Mouse (Mus musculus) liver, postnatal 0 days (tissue): ENCODE results near the gene Gm853.

Experiments used
- CTCF ChIP-seq: sonication (generic); IDR thresholded peaks from 2 replicates; pipeline ENCODE4 v1.5.1; 2016; ENCODE audit warnings: antibody characterized with exemption, low read depth
- EP300 ChIP-seq: IDR thresholded peaks from 2 replicates; pipeline ENCODE4 v1.6.1; 2016; ENCODE audit warnings: antibody characterized with exemption, low read depth, mild to moderate bottlenecking

DNA sequence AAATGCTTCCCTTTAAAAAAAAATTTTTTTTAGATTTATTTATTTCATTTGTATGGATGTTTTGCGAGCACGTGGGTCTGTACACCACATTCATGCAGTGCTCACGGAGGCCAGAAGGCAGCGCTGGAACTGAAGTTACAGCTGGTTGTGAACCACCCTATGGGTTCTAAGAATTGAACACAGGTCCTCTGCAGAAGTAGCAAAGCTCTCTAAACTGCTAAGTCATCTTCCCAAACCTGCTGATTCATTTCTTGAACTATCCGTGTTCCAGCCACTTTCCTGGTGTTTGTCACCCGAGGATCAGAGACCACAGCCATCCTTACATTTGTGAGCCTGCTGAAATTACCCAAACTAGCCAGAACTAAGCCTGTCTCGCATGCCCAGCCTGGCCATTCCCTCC is 9.8 kb downstream of the Gm853 start:
- TF ChIP-seq CTCF: no peak
- TF ChIP-seq EP300: no peak
